Mouse (Mus musculus): ENCODE results near the gene Spata33.
"Not testable (repeated sequence)": the region's sequence is repeated elsewhere in the genome, so short reads cannot be mapped to it uniquely, and the experiment has no call there.

The Spata33 gene

DNA sequence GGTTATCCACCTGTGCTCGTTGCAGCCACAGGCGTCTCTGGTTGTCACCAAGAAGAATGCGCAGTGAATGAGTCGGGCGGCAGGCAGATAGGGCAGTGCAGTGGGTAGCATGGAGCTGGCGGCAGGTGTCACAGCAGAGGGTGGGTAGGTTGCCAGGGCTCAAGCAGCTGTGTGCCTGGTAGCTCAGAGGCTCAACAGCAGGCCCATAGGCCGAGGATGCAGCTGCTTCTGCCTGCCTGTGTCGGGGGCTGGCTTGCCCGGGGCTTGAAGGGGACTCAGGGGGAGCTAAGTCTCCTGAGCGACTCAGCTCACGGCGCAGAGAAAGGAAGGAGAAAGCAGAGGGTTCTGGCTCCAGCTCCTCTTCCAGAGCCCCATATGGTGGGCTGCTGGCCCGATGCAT is 20.7 kb downstream of the Spata33 start:
- DNase-seq (ENCODE audit: low read depth, low spot score), result no peak

DNA sequence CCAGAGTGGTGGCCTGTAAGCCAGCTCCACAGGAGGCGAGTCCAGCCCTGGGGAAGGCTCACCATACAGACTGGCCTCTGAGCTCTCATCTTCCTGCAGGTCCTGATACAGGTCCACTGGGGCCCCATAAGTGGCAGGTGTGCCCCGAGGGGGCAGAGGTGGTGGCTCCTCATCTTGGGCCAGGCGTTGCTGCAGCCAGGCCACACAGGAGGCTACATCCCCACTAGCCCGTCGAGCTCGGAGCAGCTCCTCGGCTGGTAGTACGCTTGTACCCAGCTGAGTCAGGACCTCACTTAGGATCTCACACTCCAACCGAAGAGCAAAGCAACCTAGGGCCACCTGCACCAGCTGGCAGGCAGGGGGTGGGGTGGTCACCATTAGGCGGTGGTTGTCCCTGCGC is 21.1 kb downstream of the Spata33 start:
- no peak for DNase-seq (ENCODE audit: low read depth, low spot score)

DNA sequence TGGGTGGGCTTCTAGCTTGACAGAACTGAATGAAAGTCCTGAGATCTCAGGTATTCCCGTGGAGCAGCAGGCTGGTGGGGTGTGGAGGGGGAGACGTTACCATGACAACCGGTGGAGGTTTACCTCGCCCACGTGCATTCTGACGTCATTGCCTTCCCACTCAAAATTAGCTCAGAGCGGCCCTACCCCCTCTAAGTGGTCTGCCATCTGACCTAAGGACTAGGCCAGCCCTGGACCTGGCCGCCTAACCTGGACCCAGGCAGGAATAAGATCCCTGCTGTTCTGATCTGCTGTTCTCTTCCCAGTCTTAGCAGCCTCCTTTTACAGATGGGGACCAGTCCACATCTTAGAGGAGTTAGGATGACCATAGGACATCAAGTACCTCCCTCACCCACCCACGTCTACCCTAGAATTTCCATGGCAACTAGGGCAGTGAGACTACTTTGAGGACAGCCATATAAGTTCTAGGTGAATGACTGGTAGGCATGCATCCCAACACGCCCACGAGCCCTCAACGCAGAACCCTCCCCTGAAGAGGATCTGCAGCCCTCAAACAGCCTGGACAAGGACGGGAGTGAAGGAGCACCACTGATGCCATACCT is 22.4 kb downstream of the Spata33 start:
- no peak for DNase-seq (ENCODE audit: low read depth, low spot score)

DNA sequence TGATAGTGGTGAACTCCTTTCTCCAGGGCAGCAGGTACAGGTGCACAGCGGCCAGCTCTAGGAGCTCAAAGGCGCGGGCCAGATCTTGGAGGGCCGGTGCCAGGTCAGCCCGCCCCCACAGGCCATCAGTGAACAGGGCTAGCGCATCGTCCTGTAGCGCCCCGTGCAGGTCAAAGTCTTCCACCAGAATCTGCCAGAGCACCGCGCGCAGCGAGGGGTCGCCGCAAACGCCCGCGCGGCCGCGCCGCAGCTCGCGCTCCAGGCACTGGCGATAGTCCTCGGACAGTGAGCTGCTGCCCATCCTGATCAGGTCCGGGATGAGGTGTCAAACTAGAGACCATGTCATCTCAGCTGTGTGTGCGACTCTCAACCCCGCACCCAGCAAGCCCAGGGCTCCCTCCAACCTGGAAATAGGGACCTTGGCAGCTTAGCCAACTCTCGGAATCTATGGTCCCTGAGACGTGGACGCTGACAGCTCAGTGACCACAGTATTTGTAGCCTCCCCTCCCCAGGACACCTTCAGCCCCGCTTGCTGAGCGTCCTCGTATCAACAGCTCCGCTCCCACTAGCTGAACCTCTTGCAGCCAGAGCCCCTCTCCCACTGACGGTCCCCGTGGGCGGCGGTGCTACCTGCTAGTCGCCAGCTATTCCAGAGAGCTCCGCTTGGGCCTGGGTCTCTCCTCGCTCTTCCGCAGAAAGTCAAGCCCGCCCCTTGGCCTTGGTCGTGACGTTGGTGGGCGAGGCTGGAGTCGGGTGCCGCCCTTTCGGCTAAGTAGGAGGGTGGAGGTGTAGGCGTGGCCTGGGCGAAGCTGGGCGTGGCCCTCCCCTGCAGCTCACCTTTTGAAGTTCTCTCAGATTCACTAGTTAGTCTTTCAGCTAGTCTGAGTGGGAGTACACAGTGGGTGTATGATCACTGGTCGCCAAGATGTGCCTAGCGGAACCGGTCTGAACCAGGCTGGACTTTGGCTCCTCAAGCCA is 23.2 kb downstream of the Spata33 start, which contains the start of gene Spata2l:
Gene Spata2l (minus strand): TSS at position 714 of the 978 bp plus-strand sequence.
- DNase-seq (ENCODE audit: low read depth, low spot score), result peak; percentile 91

DNA sequence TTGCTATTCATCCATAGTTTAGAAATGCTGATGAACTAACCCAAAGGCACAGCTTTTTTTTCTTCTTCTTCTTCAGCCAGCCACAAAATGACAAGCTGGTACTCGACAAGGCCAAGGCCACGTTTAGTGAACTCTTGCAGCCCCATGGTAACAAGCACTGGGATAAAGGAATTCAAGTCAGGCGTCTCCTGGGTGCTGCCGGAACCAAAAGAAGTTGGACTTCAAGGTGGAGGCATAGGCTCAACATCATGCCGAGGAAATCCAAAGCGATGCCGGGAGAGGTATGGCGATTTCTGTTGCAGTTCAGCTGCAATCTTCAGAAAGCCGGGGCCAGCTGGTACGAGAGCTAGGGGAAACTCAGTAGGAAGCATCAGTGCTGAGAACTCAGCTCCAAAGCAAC is 26.8 kb downstream of the Spata33 start:
- DNase-seq (ENCODE audit: low read depth, low spot score), result no peak

DNA sequence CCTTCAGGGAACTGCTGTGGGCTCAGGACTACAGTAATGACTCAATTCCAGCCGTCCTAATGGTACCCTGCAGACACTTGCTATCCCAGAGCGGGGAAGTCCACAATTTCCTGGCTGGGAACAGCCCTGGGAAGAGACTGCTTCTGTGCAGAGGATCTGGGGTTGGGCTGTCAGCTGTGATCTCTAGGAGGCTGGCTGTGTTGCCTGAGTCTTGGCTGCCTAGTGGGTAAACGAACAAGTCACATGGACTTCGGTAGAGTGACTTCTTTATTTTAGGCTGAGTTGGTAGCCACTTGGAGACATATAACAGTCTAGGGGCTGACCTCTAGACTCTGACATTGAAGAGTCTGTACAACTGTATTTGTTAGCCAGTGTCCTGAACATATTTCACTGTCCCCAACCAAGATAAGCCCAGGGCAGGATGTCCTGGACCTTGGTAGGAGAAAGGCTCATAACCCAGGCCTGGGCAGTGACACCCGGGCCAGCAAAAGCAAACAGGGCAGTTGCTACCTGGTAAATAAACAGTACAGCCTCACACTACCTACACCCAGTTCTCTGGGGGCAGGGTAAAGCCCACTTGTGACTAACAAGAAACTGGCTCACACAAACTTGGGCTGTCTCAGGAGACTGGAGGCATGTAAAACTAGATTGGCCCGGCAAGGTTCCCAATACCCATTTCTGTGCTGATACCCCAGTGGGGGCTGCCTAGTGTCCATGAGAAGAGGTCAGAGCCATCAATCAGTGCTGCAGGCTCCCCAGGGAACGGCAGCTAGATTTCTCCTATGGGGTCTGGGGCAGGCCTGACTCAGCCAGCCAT is 29.7 kb downstream of the Spata33 start:
- no peak for DNase-seq (ENCODE audit: low read depth, low spot score)

DNA sequence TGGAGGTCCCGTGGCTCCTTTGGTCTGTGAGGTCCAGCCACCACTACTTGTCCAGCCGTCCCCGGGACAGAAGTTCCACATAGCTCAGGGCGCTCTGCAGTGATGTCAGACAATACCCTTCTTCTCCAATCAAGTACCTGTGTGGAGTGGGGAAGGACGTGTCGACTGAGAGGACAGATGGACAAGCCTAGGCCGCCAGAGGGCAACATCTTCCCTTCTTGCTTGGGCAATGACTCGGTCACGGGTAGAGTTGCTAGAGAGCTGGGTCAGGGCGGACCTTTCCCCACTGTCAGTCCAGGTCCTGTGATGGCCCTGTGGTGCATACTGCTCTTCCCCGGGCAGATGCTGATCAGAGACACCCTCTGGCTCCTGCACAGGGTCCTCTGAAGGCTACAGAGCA is 30.4 kb downstream of the Spata33 start:
- no peak for DNase-seq (ENCODE audit: low read depth, low spot score)

DNA sequence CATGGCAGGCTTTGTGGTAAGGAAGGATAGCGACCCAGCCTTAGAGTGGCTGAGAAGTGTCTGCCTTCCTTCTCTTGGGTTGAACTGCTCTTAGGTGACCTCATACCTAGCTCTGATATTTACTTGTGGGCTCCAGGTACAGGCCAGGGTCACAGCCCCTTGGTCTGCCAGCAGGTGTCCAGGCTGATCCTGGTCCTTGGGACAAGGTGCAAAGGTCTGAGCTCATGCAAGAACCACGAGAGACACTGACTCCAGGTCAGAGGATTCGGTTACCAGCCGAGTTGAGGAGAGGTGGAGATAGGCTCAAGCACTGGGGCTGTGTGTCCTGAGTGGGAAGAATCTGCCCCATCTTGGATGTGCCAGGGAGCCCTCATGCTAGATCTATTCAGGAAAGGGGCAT is 31.8 kb downstream of the Spata33 start:
- DNase-seq (ENCODE audit: low read depth, low spot score), result no peak

DNA sequence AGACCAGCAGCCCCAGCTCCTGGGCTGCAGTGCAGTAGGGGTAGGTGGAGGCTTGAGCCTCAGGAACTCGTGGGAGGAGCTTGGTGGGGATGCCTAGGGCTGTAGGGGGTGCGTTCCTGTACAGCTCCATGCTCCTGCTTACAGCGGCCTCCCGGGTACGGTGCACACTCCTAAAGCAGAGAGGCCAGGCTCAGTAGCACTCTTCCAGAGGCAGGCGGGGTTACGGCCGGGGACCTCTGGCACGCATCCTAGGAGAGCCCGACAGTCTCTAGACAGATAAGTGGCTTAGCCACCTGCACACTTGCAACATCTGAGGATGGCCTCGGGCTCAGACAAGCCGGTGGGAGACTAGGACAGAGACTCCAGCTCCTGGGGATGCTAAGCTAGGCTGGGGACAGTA is 32.9 kb downstream of the Spata33 start:
- no peak for DNase-seq (ENCODE audit: low read depth, low spot score)

DNA sequence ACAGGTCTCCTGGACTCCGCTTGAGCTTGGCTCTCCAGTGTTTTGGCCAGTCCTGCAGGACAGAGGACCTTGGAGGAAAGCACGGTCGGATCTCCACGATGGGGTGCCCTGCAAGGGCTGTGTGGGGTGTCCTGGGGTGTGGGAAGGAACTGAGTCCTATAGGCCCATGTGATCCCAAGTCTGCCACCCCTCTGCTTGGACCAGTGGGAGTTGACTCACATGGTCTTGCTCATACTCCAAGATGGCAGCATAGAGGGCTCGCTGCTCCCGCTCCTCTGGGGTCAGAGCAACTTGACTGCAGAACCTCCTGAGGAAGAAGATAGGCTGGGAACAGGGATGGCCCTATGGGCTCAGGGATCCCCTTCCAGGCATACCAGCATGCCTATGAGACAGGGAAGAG is 35.1 kb downstream of the Spata33 start:
- DNase-seq (ENCODE audit: low read depth, low spot score), result no peak

DNA sequence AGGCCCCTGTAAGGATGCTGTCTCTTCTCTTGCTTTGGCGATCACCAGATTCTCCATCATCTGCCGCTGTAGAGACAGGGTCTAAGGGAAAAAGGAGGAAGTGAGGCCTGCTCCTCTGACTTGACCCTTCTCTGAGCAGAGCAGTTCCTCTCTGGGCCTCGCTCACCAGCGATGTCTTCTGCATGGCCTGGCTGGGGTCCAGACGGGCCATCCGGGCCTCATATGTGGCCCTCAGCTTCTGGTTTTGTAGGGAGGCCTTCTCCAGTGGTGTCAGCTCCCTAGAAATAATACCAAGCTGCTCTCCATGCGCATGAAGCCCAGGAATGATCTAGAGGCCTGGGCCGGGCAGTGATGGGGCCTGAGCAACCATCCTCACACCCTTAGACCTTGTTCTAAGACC is 36.0 kb downstream of the Spata33 start:
- no peak for DNase-seq (ENCODE audit: low read depth, low spot score)

DNA sequence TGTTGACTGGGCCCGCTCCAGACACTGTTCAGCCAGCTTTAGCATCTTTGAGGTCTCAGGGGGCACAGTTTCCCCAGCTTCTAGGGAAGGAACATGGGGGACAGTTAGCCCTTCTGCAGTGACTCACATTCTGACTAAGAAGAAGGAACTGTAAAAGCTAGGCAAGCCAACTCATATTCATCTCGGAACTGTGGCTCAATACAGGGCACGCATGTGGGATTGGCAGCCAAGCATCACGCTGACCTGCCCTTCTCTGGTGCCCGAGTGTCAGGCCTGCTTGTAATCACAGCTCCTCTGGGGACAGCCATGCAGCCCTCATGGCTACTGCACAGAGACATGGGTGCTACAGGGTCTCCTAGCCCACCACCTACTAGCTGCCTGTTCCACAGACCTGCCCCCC is 38.3 kb downstream of the Spata33 start:
- DNase-seq (ENCODE audit: low read depth, low spot score), result no peak

DNA sequence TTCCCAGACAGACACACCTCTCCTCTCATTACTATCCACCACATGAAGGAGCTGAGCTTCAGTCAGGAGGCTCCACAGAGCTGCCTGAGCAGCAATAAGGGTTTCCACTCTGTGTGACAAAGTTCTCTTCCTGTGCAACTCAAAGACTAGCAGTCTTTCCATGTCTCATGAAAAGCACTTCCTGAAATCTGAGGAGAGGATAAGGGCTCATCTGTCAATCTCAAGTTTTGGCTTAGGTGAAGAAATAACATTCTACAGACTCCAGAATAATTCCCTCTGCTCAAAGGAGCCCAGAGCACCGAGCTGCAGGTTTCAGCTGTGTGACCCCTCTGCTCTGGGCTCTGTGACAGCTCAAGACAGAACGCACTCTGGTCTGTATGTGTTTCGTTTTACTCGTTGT is 40.3 kb downstream of the Spata33 start:
- no peak for DNase-seq (ENCODE audit: low read depth, low spot score)

DNA sequence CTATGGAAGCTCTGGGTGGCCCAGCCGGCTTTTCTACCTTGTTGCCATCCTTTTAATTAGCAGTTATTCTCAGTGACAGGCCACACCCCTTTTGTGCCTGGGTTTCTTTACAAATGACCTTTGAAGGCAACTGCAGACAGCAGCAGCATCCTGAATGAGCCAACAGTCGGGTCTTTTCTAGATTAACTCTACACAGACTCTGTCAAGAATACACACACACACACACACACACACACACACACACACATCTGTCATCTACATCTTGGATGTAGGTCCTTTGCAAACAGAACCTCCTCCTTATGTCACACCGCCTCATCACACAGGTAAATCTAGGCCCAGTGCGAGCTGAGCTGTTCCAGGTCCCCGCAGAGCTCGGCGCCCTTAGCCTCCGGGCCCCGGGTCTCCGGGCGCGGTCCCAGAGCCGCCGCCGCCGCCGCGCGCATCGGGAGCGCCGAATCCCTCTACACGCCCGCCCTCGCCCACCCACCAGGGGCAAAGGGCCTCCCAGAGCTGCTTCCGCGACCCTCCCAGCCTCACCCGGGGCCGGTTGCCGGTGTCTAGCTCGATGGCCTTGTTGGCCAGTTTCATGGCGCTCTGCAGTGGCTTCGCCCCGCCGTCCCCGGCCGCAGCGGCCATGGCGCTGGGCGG is 40.9 kb downstream of the Spata33 start:
- no peak for DNase-seq (ENCODE audit: low read depth, low spot score)

DNA sequence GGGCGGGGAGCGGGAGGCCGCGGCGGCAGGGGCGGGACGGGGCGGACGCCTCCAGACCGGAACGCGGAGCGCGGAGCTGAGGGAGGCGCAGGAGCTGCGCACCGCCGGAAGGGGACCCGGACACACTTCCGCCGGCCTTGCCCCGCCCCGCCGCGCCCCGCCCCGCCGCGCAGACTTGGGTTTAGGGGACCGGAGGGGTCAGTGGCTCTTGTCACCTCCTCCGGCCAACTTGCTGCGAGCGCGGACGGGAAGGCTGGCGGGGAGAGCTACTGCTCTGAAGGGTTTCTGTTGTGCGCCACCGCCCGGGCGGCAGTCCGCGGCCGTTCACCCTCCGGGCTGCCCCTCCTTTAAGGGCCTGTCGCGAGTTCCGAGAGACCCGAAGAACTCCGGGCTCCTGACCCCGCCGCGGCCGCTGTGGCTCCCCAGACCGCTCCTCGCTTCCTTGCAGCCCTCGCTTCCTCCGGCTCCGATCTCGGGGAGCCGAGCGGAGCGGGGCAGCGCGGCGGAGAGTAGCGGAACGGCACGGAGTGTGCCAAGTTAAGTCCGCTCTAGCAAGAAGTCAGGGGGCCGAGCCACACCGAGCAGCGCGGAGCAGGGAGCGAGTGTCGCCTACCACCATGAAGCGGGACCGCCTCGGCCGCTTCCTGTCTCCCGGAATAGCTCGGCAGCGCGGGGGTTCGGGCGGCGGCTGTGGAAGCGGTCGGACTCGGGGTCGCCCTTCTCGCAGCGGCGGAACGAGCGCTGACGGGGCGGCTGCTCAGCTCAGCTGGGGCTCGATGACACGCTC is 41.7 kb downstream of the Spata33 start, which contains the start of the genes Zfp276 and Vps9d1:
Gene Zfp276 (plus strand): TSS at position 97 of the 787 bp plus-strand sequence.
Gene Vps9d1 (minus strand): TSS at position 250 of the 787 bp plus-strand sequence.
- DNase-seq (ENCODE audit: low read depth, low spot score), result peak; percentile 87

DNA sequence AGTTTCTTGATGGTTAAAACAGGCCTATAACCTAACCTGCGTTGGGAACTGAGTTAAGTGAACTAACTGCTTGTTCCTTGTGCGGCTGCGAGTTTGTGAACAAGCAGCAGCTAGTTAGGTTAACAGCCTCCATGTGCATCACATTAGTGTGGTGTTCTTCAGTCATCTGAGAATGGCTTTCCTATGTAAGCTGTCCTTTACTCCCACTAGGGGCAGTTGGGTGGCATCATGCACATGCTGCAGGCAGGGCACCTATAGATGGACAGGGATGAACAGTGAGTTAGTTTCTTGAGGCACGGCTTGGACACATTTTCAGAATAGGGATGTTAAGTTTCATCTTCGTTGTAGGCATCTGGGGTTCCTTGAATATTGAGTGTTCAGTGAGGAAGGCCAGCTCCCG is 42.5 kb downstream of the Spata33 start:
- no peak for DNase-seq (ENCODE audit: low read depth, low spot score)

DNA sequence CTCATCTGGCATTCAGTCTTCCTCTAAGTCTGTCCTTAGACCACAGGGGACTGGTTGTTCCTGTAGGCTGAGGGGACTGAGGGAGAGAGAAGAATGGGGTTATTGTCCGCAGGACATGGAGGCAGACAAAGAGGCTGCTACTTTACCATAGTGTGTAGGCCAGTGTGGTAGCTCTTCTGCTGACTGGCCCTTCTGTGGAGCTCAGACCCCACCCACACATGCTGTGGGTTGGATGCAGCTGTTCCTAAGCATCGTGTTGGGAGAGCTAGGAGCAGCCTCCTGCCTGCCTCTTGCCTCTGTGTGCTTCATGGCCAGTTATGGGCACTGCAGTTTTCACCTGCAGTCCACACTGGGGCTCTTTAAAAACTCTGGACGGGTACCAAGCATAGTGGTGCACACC is 44.5 kb downstream of the Spata33 start:
- peak; percentile 24 for DNase-seq (ENCODE audit: low read depth, low spot score)

DNA sequence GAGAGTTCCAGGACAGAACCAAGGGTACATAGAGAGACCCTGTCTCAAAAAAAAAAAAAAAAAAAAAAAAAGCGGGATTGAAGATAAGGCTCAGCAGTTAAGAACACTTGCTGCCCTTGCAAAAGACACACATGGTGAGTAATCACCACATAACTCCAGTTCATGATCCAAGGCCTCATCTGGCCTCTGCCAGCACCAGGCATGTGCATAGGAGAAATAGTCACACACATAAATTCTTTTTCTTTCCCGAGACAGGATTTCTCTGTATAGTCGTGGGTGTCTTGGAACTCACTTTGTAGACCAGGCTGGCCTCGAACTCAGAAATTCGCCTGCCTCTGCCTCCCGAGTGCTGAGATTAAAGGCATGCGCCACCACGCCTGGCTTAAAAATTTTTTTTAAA is 45.0 kb downstream of the Spata33 start:
- not testable (repeated sequence) for DNase-seq (ENCODE audit: low read depth, low spot score)

DNA sequence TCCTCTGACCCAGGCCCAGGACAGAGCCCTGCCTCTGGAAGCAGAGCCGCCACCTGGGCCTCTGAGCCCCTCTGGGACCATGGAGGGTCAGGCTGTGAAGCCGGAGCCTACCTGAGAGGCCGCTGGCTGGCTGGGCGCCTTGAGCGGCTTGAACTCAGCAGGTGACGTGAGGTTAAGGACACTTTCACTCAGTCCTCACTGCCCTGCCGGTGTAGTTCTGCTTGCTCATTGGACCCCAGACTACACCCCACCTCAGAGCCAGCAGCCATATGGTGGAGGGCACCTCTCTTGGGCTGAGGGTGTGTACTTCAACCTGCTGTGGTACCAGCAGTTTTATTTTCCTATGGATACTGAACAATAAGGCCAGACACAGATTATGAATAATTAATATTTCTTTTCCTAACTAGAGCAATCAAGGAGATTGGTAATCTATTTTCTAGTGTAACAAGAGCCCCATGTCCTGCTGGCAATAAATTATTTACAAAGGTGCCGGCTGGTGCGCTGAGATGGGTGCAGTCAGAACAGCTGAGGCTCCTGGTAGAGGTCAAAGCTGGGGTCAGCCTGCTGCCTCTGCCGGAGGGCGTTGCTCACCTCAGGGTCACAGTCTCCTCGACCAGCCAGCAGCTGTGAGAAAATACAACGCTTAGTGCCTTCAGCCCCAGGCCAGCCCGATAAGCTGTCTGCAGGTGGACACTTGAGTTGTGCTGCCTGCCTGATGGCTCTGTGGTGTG is 55.5 kb downstream of the Spata33 start:
- DNase-seq (ENCODE audit: low read depth, low spot score), result peak; percentile 47

DNA sequence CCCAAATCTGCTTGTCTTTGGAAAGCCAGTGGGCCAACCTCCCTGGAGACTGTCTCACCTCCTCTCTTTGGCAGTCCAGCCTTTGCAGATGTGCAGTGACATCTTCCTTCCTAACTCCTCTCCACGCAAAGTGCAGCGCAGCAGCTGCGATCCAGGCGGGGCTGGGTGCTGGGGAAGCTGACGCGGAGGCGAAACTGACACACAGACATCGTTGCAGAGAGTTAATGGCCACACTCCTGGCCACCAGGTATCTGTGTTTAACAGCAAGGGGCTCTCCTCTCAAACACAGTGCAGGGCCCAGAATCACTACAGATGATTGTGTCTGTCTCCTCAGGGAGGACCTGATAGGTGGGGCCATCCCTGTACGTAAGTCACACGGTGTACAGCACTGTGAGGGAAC is 58.5 kb downstream of the Spata33 start:
- DNase-seq (ENCODE audit: low read depth, low spot score), result no peak

Data from mesoderm, embryonic 11.5 days (tissue).